Mouse (Mus musculus) forebrain, embryonic 16.5 days (tissue): ENCODE measurements around the gene Tbc1d17. TPM values are rescaled to one million over a fixed set of nuclear protein-coding genes. Genes with fewer than 3 reads are reported as not detected.

Experiments used
- ATAC-seq: fragments of 200-750 bp; cut with Nextera tagmentation; 2 replicates; pipeline ENCODE4 v1.8.0; 2017; ENCODE audit warnings: mild to moderate bottlenecking, moderate library complexity
- H3K27ac ChIP-seq: fragments of 300-500 bp; sonication (generic); 2 replicates; pipeline ENCODE4 v1.5.1; 2014; ENCODE audit warnings: low read length, control low read depth
- H3K27me3 ChIP-seq: fragments of 300-500 bp; sonication (generic); replicated peaks from 2 replicates; pipeline ENCODE4 v1.6.1; 2014; ENCODE audit warnings: low read length; ENCODE audit not compliant: control insufficient read depth, insufficient read depth
- H3K36me3 ChIP-seq: fragments of 300-500 bp; sonication (generic); 2 replicates; pipeline ENCODE4 v1.6.1; 2014; ENCODE audit not compliant: control insufficient read depth, insufficient read depth
- H3K4me1 ChIP-seq: fragments of 300-500 bp; sonication (generic); replicated peaks from 2 replicates; pipeline ENCODE4 v1.6.1; 2014; ENCODE audit warnings: low read length; ENCODE audit not compliant: control insufficient read depth, insufficient read depth
- H3K4me2 ChIP-seq: fragments of 300-500 bp; sonication (generic); 2 replicates; pipeline ENCODE4 v1.6.1; 2014; ENCODE audit warnings: mild to moderate bottlenecking, low read length, control low read depth
- H3K4me3 ChIP-seq: fragments of 300-500 bp; sonication (generic); replicated peaks from 2 replicates; pipeline ENCODE4 v1.5.1; 2014; ENCODE audit warnings: mild to moderate bottlenecking, low read length, control low read depth
- H3K9ac ChIP-seq: fragments of 300-500 bp; sonication (generic); replicated peaks from 2 replicates; pipeline ENCODE4 v1.6.1; 2014; ENCODE audit warnings: low read depth, low read length, control low read depth
- H3K9me3 ChIP-seq: fragments of 300-500 bp; sonication (generic); 2 replicates; pipeline ENCODE4 v1.6.1; 2016; ENCODE audit warnings: low read length; ENCODE audit not compliant: control insufficient read depth
- WGBS: fragments of 180-500 bp; shearing (Covaris S2); extraction: QIAGEN DNeasy Blood & Tissue Kit; methylation state at CpG from one replicate; pipeline ENCODE4 v1.1.7; 2014; 5-methylcytosine and 5-hydroxymethylcytosine counted together
- polyA plus RNA-seq: library from polyadenylated mRNA; unstranded; fragments of >200 nt; fragmentation: Nextera tagmentation; extraction: Ambion mirVana; gene quantifications from 2 replicates; pipeline ENCODE4 v1.2.1, GENCODE M21; 2015

The Tbc1d17 gene
- polyA plus RNA-seq, 1 experiment from 2014 or later: 122 TPM

GRCm38 (mm10) chr7:44856265-44856916, 7.5 kb upstream of the Tbc1d17 start:
- Histone ChIP-seq H3K4me2 (peak overlapping the region; percentile 61), H3K27me3 (no peaks in the 10 kb centered on the region), H3K4me3 (peak overlapping the region; percentile 67), H3K4me1 (peaks cover 44% of the 10 kb centered on the region), H3K36me3 (peaks cover 4% of the 10 kb centered on the region; the same call in 1 of the 2 replicates), H3K9ac (no peak overlapping the region), H3K27ac (peak overlapping the region; percentile 87; the same call in 1 of the 2 replicates), H3K9me3 (no peaks in the 10 kb centered on the region)
- 0 out of 2 replicates have a peak, but pooled peaks have one; percentile 3 for ATAC-seq
- 69% methylated on average over 9 of the region's 9 CpGs for WGBS

GRCm38 (mm10) chr7:44855036-44855435, 6.2 kb upstream of the Tbc1d17 start:
- no peak for ATAC-seq
- Histone ChIP-seq H3K27ac (peak overlapping the region; percentile 89), H3K9me3 (no peaks in the 10 kb centered on the region), H3K4me3 (peak overlapping the region; percentile 50), H3K9ac (peak overlapping the region; percentile 69), H3K27me3 (no peaks in the 10 kb centered on the region), H3K4me2 (peak overlapping the region; percentile 78), H3K4me1 (peaks cover 47% of the 10 kb centered on the region), H3K36me3 (peaks cover 4% of the 10 kb centered on the region; the same call in 1 of the 2 replicates)
- 31% methylated on average over 10 of the region's 10 CpGs for WGBS

- Histone ChIP-seq H3K4me3 (peak overlapping the region; percentile 50), H3K9ac (peak overlapping the region; percentile 69), H3K4me1 (peaks cover 47% of the 10 kb centered on the region), H3K27ac (peak overlapping the region; percentile 89), H3K36me3 (peaks cover 4% of the 10 kb centered on the region; the same call in 1 of the 2 replicates), H3K9me3 (no peaks in the 10 kb centered on the region), H3K4me2 (peak overlapping the region; percentile 78), H3K27me3 (no peaks in the 10 kb centered on the region)
- WGBS: 4% methylated on average over 45 of the region's 45 CpGs
- peak; percentile 10; the same call in 1 of the 2 replicates for ATAC-seq
Measured at GRCm38 (mm10) chr7:44854356-44855031, 5.6 kb upstream of the Tbc1d17 start.

- peaks cover 47% of the 10 kb centered on the region for H3K4me1 ChIP-seq
Measured at GRCm38 (mm10) chr7:44853596-44854355, 4.9 kb upstream of the Tbc1d17 start.

GRCm38 (mm10) chr7:44853065-44853464, 4.2 kb upstream of the Tbc1d17 start:
- no peak overlapping the region for H3K9ac ChIP-seq
- H3K27ac ChIP-seq: no peak overlapping the region
- 90% methylated on average over 2 of the region's 2 CpGs for WGBS
- H3K27me3 ChIP-seq: no peaks in the 10 kb centered on the region
- H3K4me1 ChIP-seq: peaks cover 42% of the 10 kb centered on the region
- H3K4me2 ChIP-seq: no peak overlapping the region
- no peaks in the 10 kb centered on the region for H3K9me3 ChIP-seq
- no peak for ATAC-seq
- H3K4me3 ChIP-seq: no peak overlapping the region
- peaks cover 4% of the 10 kb centered on the region; the same call in 1 of the 2 replicates for H3K36me3 ChIP-seq

More at GRCm38 (mm10) chr7:44853596-44854355, 4.9 kb upstream of the Tbc1d17 start:
- Histone ChIP-seq H3K27ac (peak overlapping the region; percentile 89), H3K9ac (peak overlapping the region; percentile 69), H3K4me3 (peak overlapping the region; percentile 50), H3K36me3 (peaks cover 4% of the 10 kb centered on the region; the same call in 1 of the 2 replicates), H3K27me3 (no peaks in the 10 kb centered on the region), H3K4me2 (peak overlapping the region; percentile 78), H3K9me3 (no peaks in the 10 kb centered on the region)
- WGBS: 28% methylated on average over 26 of the region's 26 CpGs
- no peak for ATAC-seq

GRCm38 (mm10) chr7:44852259-44853027, 3.6 kb upstream of the Tbc1d17 start:
- Histone ChIP-seq H3K9ac (no peak overlapping the region), H3K36me3 (peaks cover 4% of the 10 kb centered on the region; the same call in 1 of the 2 replicates), H3K4me2 (no peak overlapping the region), H3K9me3 (no peaks in the 10 kb centered on the region), H3K27me3 (no peaks in the 10 kb centered on the region), H3K27ac (no peak overlapping the region), H3K4me1 (peaks cover 42% of the 10 kb centered on the region), H3K4me3 (no peak overlapping the region)
- ATAC-seq: no peak
- WGBS: 91% methylated on average over 36 of the region's 36 CpGs

GRCm38 (mm10) chr7:44851625-44852234, 2.9 kb upstream of the Tbc1d17 start:
- WGBS: 92% methylated on average over 12 of the region's 12 CpGs
- H3K9me3 ChIP-seq: no peaks in the 10 kb centered on the region
- H3K9ac ChIP-seq: no peak overlapping the region
- H3K36me3 ChIP-seq: peaks cover 4% of the 10 kb centered on the region; the same call in 1 of the 2 replicates
- no peak for ATAC-seq
- H3K4me2 ChIP-seq: no peak overlapping the region
- H3K4me3 ChIP-seq: no peak overlapping the region
- H3K4me1 ChIP-seq: peaks cover 43% of the 10 kb centered on the region
- H3K27ac ChIP-seq: no peak overlapping the region
- no peaks in the 10 kb centered on the region for H3K27me3 ChIP-seq

GRCm38 (mm10) chr7:44850789-44851624, 2.1 kb upstream of the Tbc1d17 start:
- Histone ChIP-seq H3K4me3 (peak overlapping the region; percentile 71), H3K36me3 (peaks cover 5% of the 10 kb centered on the region), H3K4me2 (peak overlapping the region; percentile 73), H3K9me3 (no peaks in the 10 kb centered on the region), H3K9ac (peak overlapping the region; percentile 80), H3K4me1 (peaks cover 40% of the 10 kb centered on the region), H3K27ac (no peak overlapping the region), H3K27me3 (no peaks in the 10 kb centered on the region)
- no peak for ATAC-seq
- WGBS: 79% methylated on average over 8 of the region's 8 CpGs
